Mouse (Mus musculus) effector memory CD4-positive, alpha-beta T cell, adult 5 months (primary cell): ENCODE measurements around the gene Enah. TPM values are rescaled to one million over a fixed set of nuclear protein-coding genes. Genes with fewer than 3 reads are reported as not detected.

Source experiments
- polyA plus RNA-seq: library from polyadenylated mRNA; unstranded; fragments of 100-300 nt; shearing (Covaris generic); gene quantifications from one replicate; pipeline ENCODE4 v1.2.1, GENCODE M21; 2017

Gene Enah
- polyA plus RNA-seq, result 0.65 TPM

GRCm38 (mm10) chr1:182019926-182020801 lies at the start of gene Enah:
Gene Enah, minus strand, starts transcription at chr1:182019990.

Other genes with a start within 250 kb of the Enah start
- gene Lbr, start 176.9 kb downstream of the Enah start, polyA plus RNA-seq, result 295 TPM
- 113 TPM for gene Srp9, start 104.7 kb upstream of the Enah start, polyA plus RNA-seq
- gene Vmn1r1, start 144.5 kb upstream of the Enah start, polyA plus RNA-seq, result not detected